Mouse (Mus musculus) ovary, postnatal 36 days (tissue): ENCODE measurements around the gene Fras1.

Experiments
- DNase-seq: peaks from one replicate; pipeline ENCODE4 v3.0.0; 2022; ENCODE audit warnings: low spot score, mixed read lengths

The Fras1 gene

GRCm38 (mm10) chr5:96682777-96683176, 309.0 kb downstream of the Fras1 start:
- DNase-seq = no peak

GRCm38 (mm10) chr5:96688885-96689284, 315.1 kb downstream of the Fras1 start:
- no peak for DNase-seq

GRCm38 (mm10) chr5:96698972-96699371, 325.2 kb downstream of the Fras1 start:
- DNase-seq = no peak

- no peak for DNase-seq
These were observed 329.2 kb downstream of the Fras1 start for GRCm38 (mm10) chr5:96702706-96703625.

- DNase-seq = no peak
These were observed 334.8 kb downstream of the Fras1 start for GRCm38 (mm10) chr5:96708515-96708914.

GRCm38 (mm10) chr5:96712089-96712684, 338.4 kb downstream of the Fras1 start:
- no peak for DNase-seq

GRCm38 (mm10) chr5:96712799-96713198, 339.0 kb downstream of the Fras1 start:
- DNase-seq = no peak

- no peak for DNase-seq
These were observed 342.7 kb downstream of the Fras1 start for GRCm38 (mm10) chr5:96716273-96717034.

- no peak for DNase-seq
These were observed 343.9 kb downstream of the Fras1 start for GRCm38 (mm10) chr5:96717690-96718089.

GRCm38 (mm10) chr5:96718601-96719000, 344.8 kb downstream of the Fras1 start:
- no peak for DNase-seq

- no peak for DNase-seq
These were observed 345.5 kb downstream of the Fras1 start for GRCm38 (mm10) chr5:96719221-96719620.

GRCm38 (mm10) chr5:96722690-96723089, 348.9 kb downstream of the Fras1 start:
- no peak for DNase-seq

- no peak for DNase-seq
These were observed 365.6 kb downstream of the Fras1 start for GRCm38 (mm10) chr5:96739138-96739878.

- DNase-seq = no peak
These were observed 373.6 kb downstream of the Fras1 start for GRCm38 (mm10) chr5:96747195-96747984.

GRCm38 (mm10) chr5:96757615-96758014, 383.9 kb downstream of the Fras1 start:
- no peak for DNase-seq

- DNase-seq = no peak
These were observed 388.3 kb downstream of the Fras1 start for GRCm38 (mm10) chr5:96762021-96762420.

GRCm38 (mm10) chr5:96768846-96769471, 395.2 kb downstream of the Fras1 start:
- peak; percentile 59 for DNase-seq

GRCm38 (mm10) chr5:96783506-96784288, 409.9 kb downstream of the Fras1 start:
- DNase-seq = no peak

- DNase-seq = no peak
These were observed 411.3 kb downstream of the Fras1 start for GRCm38 (mm10) chr5:96785096-96785495.

- no peak for DNase-seq
These were observed 418.7 kb downstream of the Fras1 start for GRCm38 (mm10) chr5:96792422-96792821.
